Mouse (Mus musculus): ENCODE results near the gene Esp22. TPM values are rescaled to one million over a fixed set of nuclear protein-coding genes. Genes with fewer than 3 reads are reported as not detected.
"Not testable (repeated sequence)": the region's sequence is repeated elsewhere in the genome, so short reads cannot be mapped to it uniquely, and the experiment has no call there.

Esp22 gene
- polyA plus RNA-seq (2016; fragmentation: Nextera tagmentation; extraction: Ambion mirVana), result not detected in 2 replicates

- Histone ChIP-seq H3K27ac (no peak within 1 kb of the TSS), H3K4me3 (replicated peaks) (no peak within 1 kb of the TSS), H3K4me1 (no peaks in the 10 kb centered on the region), H3K9me3 (peaks cover 10% of the 10 kb centered on the region; the same call in 1 of the 2 replicates), H3K4me2 (no peak within 1 kb of the TSS), H3K36me3 (replicated peaks) (no peaks in the 10 kb centered on the region), H3K9ac (no peak within 1 kb of the TSS), H3K27me3 (no peaks in the 10 kb centered on the region)
- WGBS, result 98% methylated on average over 1 of the region's 1 CpGs
- ATAC-seq (ENCODE audit: low FRiP score), result no peak
These were observed at the start of gene Esp22 for GRCm38 (mm10) chr17:39095034-39095433. TSS of gene Esp22 (plus strand) at chr17:39095334.

- H3K36me3 ChIP-seq (replicated peaks), result no peaks in the 10 kb centered on the region
- no peak overlapping the region for H3K4me3 ChIP-seq (replicated peaks)
- no peaks in the 10 kb centered on the region for H3K4me1 ChIP-seq
- peaks cover 10% of the 10 kb centered on the region; the same call in 1 of the 2 replicates for H3K9me3 ChIP-seq
- H3K27me3 ChIP-seq, result no peaks in the 10 kb centered on the region
- H3K4me2 ChIP-seq, result no peak overlapping the region
- no peak overlapping the region for H3K27ac ChIP-seq
- no peak overlapping the region for H3K9ac ChIP-seq
- no peak for ATAC-seq (ENCODE audit: low FRiP score)
These were observed 31.5 kb upstream of the Esp22 start for GRCm38 (mm10) chr17:39063641-39064040.

GRCm38 (mm10) chr17:39076937-39077336, 18.2 kb upstream of the Esp22 start, which contains the start of gene Esp23:
TSS of gene Esp23 (minus strand) at chr17:39077037.
- no peak for ATAC-seq (ENCODE audit: low FRiP score)
- Histone ChIP-seq H3K9ac (no peak within 1 kb of the TSS), H3K9me3 (peaks cover 4% of the 10 kb centered on the region; the same call in 1 of the 2 replicates), H3K4me3 (replicated peaks) (no peak within 1 kb of the TSS), H3K27ac (no peak within 1 kb of the TSS), H3K27me3 (no peaks in the 10 kb centered on the region), H3K36me3 (replicated peaks) (no peaks in the 10 kb centered on the region), H3K4me2 (no peak within 1 kb of the TSS), H3K4me1 (no peaks in the 10 kb centered on the region)
- 64% methylated on average over 1 of the region's 1 CpGs for WGBS

- not testable (repeated sequence) for H3K27ac ChIP-seq; H3K4me3 ChIP-seq (replicated peaks); H3K27me3 ChIP-seq; ATAC-seq (ENCODE audit: low FRiP score); H3K9ac ChIP-seq; H3K36me3 ChIP-seq (replicated peaks); H3K4me1 ChIP-seq; H3K4me2 ChIP-seq
- WGBS, result 75% methylated on average over 11 of the region's 11 CpGs
- H3K9me3 ChIP-seq, result peaks cover 24% of the 10 kb centered on the region
These were observed 12.0 kb downstream of the Esp22 start for GRCm38 (mm10) chr17:39107126-39107525.

GRCm38 (mm10) chr17:39129156-39129555, 34.0 kb downstream of the Esp22 start:
- not testable (repeated sequence) for H3K9ac ChIP-seq; H3K4me3 ChIP-seq (replicated peaks); H3K36me3 ChIP-seq (replicated peaks); H3K4me1 ChIP-seq; H3K27me3 ChIP-seq; H3K4me2 ChIP-seq; H3K27ac ChIP-seq; ATAC-seq (ENCODE audit: low FRiP score)
- WGBS, result 80% methylated on average over 12 of the region's 12 CpGs
- peaks cover 10% of the 10 kb centered on the region for H3K9me3 ChIP-seq

Other genes starting within 250 kb of the Esp22 start
- gene Esp24, start 58.6 kb upstream of the Esp22 start, polyA plus RNA-seq (2016; fragmentation: Nextera tagmentation; extraction: Ambion mirVana), result not detected in 2 replicates
- gene Gm21903, start 52.0 kb upstream of the Esp22 start, polyA plus RNA-seq (2016; fragmentation: Nextera tagmentation; extraction: Ambion mirVana), result not detected in 2 replicates
- gene Esp23, start 18.3 kb upstream of the Esp22 start, polyA plus RNA-seq (2016; fragmentation: Nextera tagmentation; extraction: Ambion mirVana), result not detected in 2 replicates